Mouse (Mus musculus) heart, embryonic 10.5 days (tissue): ENCODE measurements at regions not wholly inside any gene's neighbourhood (a gene's known extent, or its start where the extent isn't known, plus 50 kb on each side); places are given as distances from the start of the nearest gene placed in this dataset.

Experiments used
- DNase-seq: peaks from one replicate; pipeline ENCODE4 v3.0.0-alpha.2; 2017; ENCODE audit warnings: low spot score
- H3K27ac ChIP-seq: fragments of 300-500 bp; sonication (generic); 2 replicates; pipeline ENCODE4 v1.5.1; 2016; ENCODE audit warnings: mild to moderate bottlenecking
- H3K27me3 ChIP-seq: fragments of 300-500 bp; sonication (generic); 2 replicates; pipeline ENCODE4 v1.6.1; 2016; ENCODE audit warnings: mild to moderate bottlenecking; ENCODE audit not compliant: poor library complexity, insufficient read depth, severe bottlenecking
- H3K36me3 ChIP-seq: fragments of 300-500 bp; sonication (generic); 2 replicates; pipeline ENCODE4 v1.6.1; 2016; ENCODE audit warnings: mild to moderate bottlenecking, moderate library complexity
- H3K4me1 ChIP-seq: fragments of 300-500 bp; sonication (generic); 2 replicates; pipeline ENCODE4 v1.6.1; 2016; ENCODE audit warnings: mild to moderate bottlenecking
- H3K4me3 ChIP-seq: fragments of 300-500 bp; sonication (generic); 2 replicates; pipeline ENCODE4 v1.5.1; 2016; ENCODE audit warnings: mild to moderate bottlenecking, moderate library complexity
- H3K9me3 ChIP-seq: fragments of 300-500 bp; sonication (generic); 2 replicates; pipeline ENCODE4 v1.6.1; 2016; ENCODE audit warnings: mild to moderate bottlenecking, moderate library complexity
- WGBS: fragments of 180-500 bp; shearing (Covaris S2); methylation state at CpG from one replicate; pipeline ENCODE4 v1.1.7; 2016; 5-methylcytosine and 5-hydroxymethylcytosine counted together

DNA sequence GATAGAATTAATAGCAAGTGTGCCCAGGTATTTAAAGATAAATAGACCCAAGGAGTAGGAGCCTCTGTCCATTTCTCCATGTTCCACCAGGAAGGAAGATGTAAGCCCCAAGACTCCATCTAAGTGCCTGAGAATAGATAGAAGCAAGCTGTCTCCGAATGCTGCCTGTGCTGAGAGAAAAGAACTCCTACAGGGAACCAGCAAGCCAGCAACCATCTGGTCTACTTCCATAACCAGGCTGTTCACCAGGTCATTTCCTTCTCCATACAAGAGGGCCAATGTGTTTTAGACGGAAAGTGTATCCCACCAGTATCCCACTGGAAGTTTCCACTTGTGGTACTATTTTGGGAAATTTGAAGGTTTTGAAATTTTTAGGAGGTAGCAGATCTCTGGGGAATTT, 418.4 kb upstream of the Camk1g start:
- WGBS, result 87% methylated on average over 2 of the region's 2 CpGs
- DNase-seq, result no peak

DNA sequence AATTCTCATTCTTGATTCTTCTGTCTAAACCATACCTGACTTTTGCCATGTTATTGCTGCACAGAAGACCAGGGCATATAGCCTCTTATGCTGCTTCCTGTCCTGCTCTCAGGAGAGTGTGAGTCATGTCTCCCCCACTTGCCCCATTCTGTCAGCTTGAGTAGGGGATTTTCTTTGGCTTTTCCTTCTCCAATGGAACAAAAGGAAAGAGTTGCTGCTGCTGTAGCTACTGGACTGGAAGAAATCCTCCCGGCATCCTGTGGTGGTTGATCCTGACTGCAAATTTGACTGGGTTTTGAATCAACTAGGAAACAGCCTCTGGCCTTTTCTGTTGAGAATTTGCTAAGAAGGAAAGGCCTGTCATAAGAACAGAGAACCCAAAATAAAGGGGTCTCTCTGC, 417.3 kb upstream of the Camk1g start:
- no peaks in the 10 kb centered on the region for H3K9me3 ChIP-seq
- no peak overlapping the region for H3K27ac ChIP-seq
- peaks cover 5% of the 10 kb centered on the region; the same call in 1 of the 2 replicates for H3K27me3 ChIP-seq
- no peak overlapping the region for H3K4me3 ChIP-seq
- no peaks in the 10 kb centered on the region for H3K4me1 ChIP-seq
- WGBS, result 50% methylated on average over 1 of the region's 1 CpGs
- H3K36me3 ChIP-seq, result no peaks in the 10 kb centered on the region
- no peak for DNase-seq

More for the DNA sequence above, 418.4 kb upstream of the Camk1g start:
- H3K9me3 ChIP-seq, result no peaks in the 10 kb centered on the region
- peaks cover 5% of the 10 kb centered on the region; the same call in 1 of the 2 replicates for H3K27me3 ChIP-seq
- no peak overlapping the region for H3K27ac ChIP-seq
- H3K4me1 ChIP-seq, result no peaks in the 10 kb centered on the region
- no peak overlapping the region for H3K4me3 ChIP-seq
- no peaks in the 10 kb centered on the region for H3K36me3 ChIP-seq

GRCm38 (mm10) chr1:193784966-193785365, 414.9 kb upstream of the Camk1g start:
- Histone ChIP-seq H3K27ac (no peak overlapping the region), H3K4me3 (no peak overlapping the region), H3K27me3 (peaks cover 5% of the 10 kb centered on the region; the same call in 1 of the 2 replicates), H3K4me1 (no peaks in the 10 kb centered on the region), H3K36me3 (no peaks in the 10 kb centered on the region), H3K9me3 (no peaks in the 10 kb centered on the region)
- no peak for DNase-seq
- 61% methylated on average over 1 of the region's 1 CpGs for WGBS

- WGBS, result 73% methylated on average over 2 of the region's 2 CpGs
- Histone ChIP-seq H3K9me3 (no peaks in the 10 kb centered on the region), H3K27ac (no peak overlapping the region), H3K4me3 (no peak overlapping the region), H3K36me3 (no peaks in the 10 kb centered on the region), H3K27me3 (peaks cover 5% of the 10 kb centered on the region; the same call in 1 of the 2 replicates), H3K4me1 (no peaks in the 10 kb centered on the region)
- no peak for DNase-seq
Observed at GRCm38 (mm10) chr1:193784526-193784925, 414.4 kb upstream of the Camk1g start.

GRCm38 (mm10) chr1:193778181-193778580, 408.1 kb upstream of the Camk1g start:
- H3K4me3 ChIP-seq, result no peak overlapping the region
- 62% methylated on average over 1 of the region's 1 CpGs for WGBS
- no peaks in the 10 kb centered on the region for H3K9me3 ChIP-seq
- H3K36me3 ChIP-seq, result no peaks in the 10 kb centered on the region
- no peaks in the 10 kb centered on the region for H3K27me3 ChIP-seq
- DNase-seq, result no peak
- no peak overlapping the region for H3K27ac ChIP-seq
- no peaks in the 10 kb centered on the region for H3K4me1 ChIP-seq

GRCm38 (mm10) chr1:193769546-193769945, 399.4 kb upstream of the Camk1g start:
- H3K36me3 ChIP-seq, result no peaks in the 10 kb centered on the region
- H3K9me3 ChIP-seq, result no peaks in the 10 kb centered on the region
- H3K27ac ChIP-seq, result no peak overlapping the region
- WGBS, result 67% methylated on average over 4 of the region's 4 CpGs
- H3K4me1 ChIP-seq, result no peaks in the 10 kb centered on the region
- H3K4me3 ChIP-seq, result no peak overlapping the region
- no peak for DNase-seq
- H3K27me3 ChIP-seq, result no peaks in the 10 kb centered on the region

DNA sequence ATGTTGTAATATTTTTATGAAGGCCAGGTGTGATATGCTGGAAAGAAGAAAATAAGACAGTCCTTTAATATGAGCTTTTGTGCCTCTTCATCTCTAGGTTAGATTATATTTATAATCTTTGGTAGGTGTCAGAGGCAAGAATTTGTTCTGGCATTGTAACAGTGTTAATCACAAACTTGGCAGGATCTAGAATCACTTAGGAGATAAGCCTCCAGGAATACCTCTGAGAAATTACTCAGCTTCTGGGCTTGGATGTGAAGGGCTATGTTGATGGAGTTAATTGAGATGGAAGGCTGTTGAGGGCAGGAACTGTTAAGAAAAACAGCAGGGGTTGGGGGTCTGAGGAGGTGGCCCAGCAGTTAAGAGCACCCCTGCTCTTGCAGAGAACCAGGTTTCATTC, 394.0 kb upstream of the Camk1g start:
- Histone ChIP-seq H3K4me1 (no peaks in the 10 kb centered on the region), H3K9me3 (no peaks in the 10 kb centered on the region), H3K27ac (no peak overlapping the region), H3K4me3 (no peak overlapping the region), H3K36me3 (no peaks in the 10 kb centered on the region), H3K27me3 (no peaks in the 10 kb centered on the region)
- no peak for DNase-seq

DNA sequence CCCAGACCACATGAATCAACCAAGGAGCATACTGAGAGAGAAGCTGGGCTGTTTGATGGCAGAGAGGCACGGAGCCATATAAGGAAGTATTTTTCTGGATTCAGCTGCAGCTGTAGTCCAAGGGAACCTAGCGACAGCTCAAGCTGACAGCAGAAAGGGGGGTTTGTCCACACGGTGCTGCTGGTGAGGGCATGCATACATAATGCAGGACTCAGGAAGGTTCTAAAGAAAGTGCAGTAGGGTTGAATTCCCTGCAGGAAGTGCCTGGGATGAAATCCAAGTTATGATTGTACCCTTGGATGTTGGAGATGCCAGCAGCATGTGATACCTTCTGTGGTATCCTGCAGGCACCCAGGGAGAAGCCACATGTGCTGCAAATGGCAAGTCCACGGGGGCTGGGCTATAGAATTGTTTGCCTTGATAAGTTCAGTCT, 381.7 kb upstream of the Camk1g start:
- H3K36me3 ChIP-seq, result no peaks in the 10 kb centered on the region
- H3K27ac ChIP-seq, result no peak overlapping the region
- no peaks in the 10 kb centered on the region for H3K9me3 ChIP-seq
- no peaks in the 10 kb centered on the region for H3K4me1 ChIP-seq
- no peaks in the 10 kb centered on the region for H3K27me3 ChIP-seq
- DNase-seq, result no peak
- no peak overlapping the region for H3K4me3 ChIP-seq
- WGBS, result 48% methylated on average over 4 of the region's 4 CpGs

DNA sequence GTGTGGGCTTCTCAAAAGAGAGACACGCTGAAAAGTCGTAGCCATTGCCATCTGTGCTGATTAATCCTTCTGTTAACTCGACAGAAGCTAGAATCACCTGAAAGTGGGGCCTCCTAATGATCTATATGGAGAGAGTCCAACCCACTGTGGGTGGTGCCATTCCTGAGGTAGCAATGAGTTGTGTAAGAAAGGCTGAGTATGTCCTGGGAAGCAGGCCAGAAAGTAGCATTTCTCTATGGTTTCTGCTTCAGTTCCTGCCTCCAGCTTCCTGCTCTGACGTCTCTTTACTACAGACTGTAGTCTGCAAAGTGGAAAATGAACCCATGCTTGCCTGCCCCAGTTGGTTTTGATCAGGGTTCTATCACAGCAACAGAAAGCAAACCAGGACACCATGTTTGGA, 380.8 kb upstream of the Camk1g start:
- H3K4me3 ChIP-seq, result no peak overlapping the region
- no peaks in the 10 kb centered on the region for H3K9me3 ChIP-seq
- no peaks in the 10 kb centered on the region for H3K27me3 ChIP-seq
- DNase-seq, result no peak
- H3K4me1 ChIP-seq, result no peaks in the 10 kb centered on the region
- 59% methylated on average over 4 of the region's 4 CpGs for WGBS
- H3K36me3 ChIP-seq, result no peaks in the 10 kb centered on the region
- no peak overlapping the region for H3K27ac ChIP-seq

GRCm38 (mm10) chr1:193747426-193747960, 377.4 kb upstream of the Camk1g start:
- H3K4me3 ChIP-seq, result no peak overlapping the region
- no peak overlapping the region for H3K27ac ChIP-seq
- DNase-seq, result no peak
- H3K9me3 ChIP-seq, result no peaks in the 10 kb centered on the region
- H3K36me3 ChIP-seq, result no peaks in the 10 kb centered on the region
- H3K27me3 ChIP-seq, result no peaks in the 10 kb centered on the region
- no peaks in the 10 kb centered on the region for H3K4me1 ChIP-seq
- 82% methylated on average over 6 of the region's 6 CpGs for WGBS

DNA sequence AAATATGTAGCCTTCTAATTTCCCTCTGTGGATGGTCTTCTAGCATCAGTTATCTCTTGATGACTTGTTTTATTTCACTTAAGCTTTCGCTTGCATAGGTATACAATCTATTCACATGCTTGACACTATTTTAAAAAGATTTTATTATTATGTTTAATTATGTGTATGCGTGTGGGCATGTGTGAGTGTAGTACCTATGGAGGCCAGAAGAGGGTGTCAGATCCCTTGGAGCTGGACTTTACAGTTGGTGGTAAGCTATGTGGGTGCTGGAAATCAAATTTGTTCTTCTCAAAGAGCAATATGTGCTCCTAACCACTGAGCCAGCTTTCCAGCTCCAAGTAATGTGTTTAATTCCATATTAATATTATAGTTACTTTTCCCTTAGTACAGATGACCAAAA, 372.6 kb upstream of the Camk1g start:
- no peak overlapping the region for H3K4me3 ChIP-seq
- H3K4me1 ChIP-seq, result no peaks in the 10 kb centered on the region
- WGBS, result 79% methylated on average over 2 of the region's 2 CpGs
- H3K27me3 ChIP-seq, result no peaks in the 10 kb centered on the region
- H3K36me3 ChIP-seq, result no peaks in the 10 kb centered on the region
- DNase-seq, result no peak
- no peak overlapping the region for H3K27ac ChIP-seq
- no peaks in the 10 kb centered on the region for H3K9me3 ChIP-seq

- 49% methylated on average over 6 of the region's 6 CpGs for WGBS
- DNase-seq, result no peak
Observed at GRCm38 (mm10) chr1:193738821-193739220, 368.7 kb upstream of the Camk1g start.

GRCm38 (mm10) chr1:193735949-193736518, 365.9 kb upstream of the Camk1g start:
- Histone ChIP-seq H3K4me1 (no peaks in the 10 kb centered on the region; the same call in 1 of the 2 replicates), H3K9me3 (no peaks in the 10 kb centered on the region), H3K4me3 (no peak overlapping the region), H3K36me3 (no peaks in the 10 kb centered on the region), H3K27ac (no peak overlapping the region), H3K27me3 (0 out of 2 replicates have a peak, but pooled peaks cover 6% of the 10 kb centered on the region)
- no peak for DNase-seq
- 83% methylated on average over 1 of the region's 1 CpGs for WGBS

More at GRCm38 (mm10) chr1:193738821-193739220, 368.7 kb upstream of the Camk1g start:
- Histone ChIP-seq H3K27me3 (no peaks in the 10 kb centered on the region), H3K4me3 (no peak overlapping the region), H3K9me3 (no peaks in the 10 kb centered on the region), H3K27ac (no peak overlapping the region), H3K36me3 (no peaks in the 10 kb centered on the region), H3K4me1 (no peaks in the 10 kb centered on the region)
